Mouse (Mus musculus) forebrain, embryonic 16.5 days (tissue): ENCODE data around the gene Ltbp2. TPM values are rescaled to one million over a fixed set of nuclear protein-coding genes. Genes with fewer than 3 reads are reported as not detected.

Experiments
- ATAC-seq: fragments of 200-750 bp; cut with Nextera tagmentation; 2 replicates; pipeline ENCODE4 v1.8.0; 2017; ENCODE audit warnings: mild to moderate bottlenecking, moderate library complexity
- H3K27ac ChIP-seq: fragments of 300-500 bp; sonication (generic); 2 replicates; pipeline ENCODE4 v1.5.1; 2014; ENCODE audit warnings: low read length, control low read depth
- H3K27me3 ChIP-seq: fragments of 300-500 bp; sonication (generic); replicated peaks from 2 replicates; pipeline ENCODE4 v1.6.1; 2014; ENCODE audit warnings: low read length; ENCODE audit not compliant: control insufficient read depth, insufficient read depth
- H3K36me3 ChIP-seq: fragments of 300-500 bp; sonication (generic); 2 replicates; pipeline ENCODE4 v1.6.1; 2014; ENCODE audit not compliant: control insufficient read depth, insufficient read depth
- H3K4me1 ChIP-seq: fragments of 300-500 bp; sonication (generic); replicated peaks from 2 replicates; pipeline ENCODE4 v1.6.1; 2014; ENCODE audit warnings: low read length; ENCODE audit not compliant: control insufficient read depth, insufficient read depth
- H3K4me2 ChIP-seq: fragments of 300-500 bp; sonication (generic); 2 replicates; pipeline ENCODE4 v1.6.1; 2014; ENCODE audit warnings: mild to moderate bottlenecking, low read length, control low read depth
- H3K4me3 ChIP-seq: fragments of 300-500 bp; sonication (generic); replicated peaks from 2 replicates; pipeline ENCODE4 v1.5.1; 2014; ENCODE audit warnings: mild to moderate bottlenecking, low read length, control low read depth
- H3K9ac ChIP-seq: fragments of 300-500 bp; sonication (generic); replicated peaks from 2 replicates; pipeline ENCODE4 v1.6.1; 2014; ENCODE audit warnings: low read depth, low read length, control low read depth
- H3K9me3 ChIP-seq: fragments of 300-500 bp; sonication (generic); 2 replicates; pipeline ENCODE4 v1.6.1; 2016; ENCODE audit warnings: low read length; ENCODE audit not compliant: control insufficient read depth
- WGBS: fragments of 180-500 bp; shearing (Covaris S2); extraction: QIAGEN DNeasy Blood & Tissue Kit; methylation state at CpG from one replicate; pipeline ENCODE4 v1.1.7; 2014; 5-methylcytosine and 5-hydroxymethylcytosine counted together
- polyA plus RNA-seq: library from polyadenylated mRNA; unstranded; fragments of >200 nt; fragmentation: Nextera tagmentation; extraction: Ambion mirVana; gene quantifications from 2 replicates; pipeline ENCODE4 v1.2.1, GENCODE M21; 2015

Gene Ltbp2
- polyA plus RNA-seq = 0.30 and 0.37 TPM in 2 replicates

DNA sequence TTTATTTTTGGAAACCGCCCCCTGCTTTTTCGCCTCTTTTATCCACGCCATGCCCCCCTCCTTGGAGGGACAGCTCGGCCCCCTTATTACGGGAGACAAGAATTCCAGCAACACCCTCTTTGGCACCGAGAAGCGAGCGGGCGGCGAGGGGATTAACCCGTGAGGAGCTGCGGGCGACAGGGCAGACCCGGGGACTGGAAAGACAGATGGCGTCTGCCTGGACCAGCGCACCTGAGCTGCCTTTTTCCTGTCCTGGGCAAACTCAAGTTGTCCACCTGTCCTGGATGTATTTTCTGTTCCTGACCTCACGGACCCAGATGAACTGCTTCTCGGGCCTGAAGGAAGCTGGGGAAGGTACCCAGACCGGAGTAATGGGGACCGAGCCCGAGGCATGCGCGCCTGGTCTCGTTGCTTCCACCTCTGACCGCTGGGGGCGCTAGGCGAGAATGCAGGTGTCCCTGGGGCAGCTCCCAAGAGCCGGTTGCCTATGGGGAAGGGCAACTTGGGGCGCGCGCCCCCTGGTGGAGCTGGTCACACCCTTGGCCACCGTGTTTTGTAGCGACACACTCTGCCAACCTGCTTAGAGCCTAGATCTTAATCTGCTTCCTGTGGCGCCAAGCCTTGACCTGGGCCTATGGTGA lies at the start of gene Ltbp2:
Ltbp2 (minus strand) TSS at position 52 of the 641 bp plus-strand sequence.
- H3K4me3 ChIP-seq = peak within 1 kb of the TSS; percentile 33
- peaks cover 12% of the 10 kb centered on the region for H3K4me1 ChIP-seq
- no peaks in the 10 kb centered on the region for H3K36me3 ChIP-seq
- H3K9me3 ChIP-seq = no peaks in the 10 kb centered on the region
- 2% methylated on average over 34 of the region's 34 CpGs for WGBS
- peaks cover 50% of the 10 kb centered on the region for H3K27me3 ChIP-seq
- H3K4me2 ChIP-seq = peak within 1 kb of the TSS; percentile 46
- no peak within 1 kb of the TSS for H3K27ac ChIP-seq
- no peak for ATAC-seq
- H3K9ac ChIP-seq = no peak within 1 kb of the TSS

DNA sequence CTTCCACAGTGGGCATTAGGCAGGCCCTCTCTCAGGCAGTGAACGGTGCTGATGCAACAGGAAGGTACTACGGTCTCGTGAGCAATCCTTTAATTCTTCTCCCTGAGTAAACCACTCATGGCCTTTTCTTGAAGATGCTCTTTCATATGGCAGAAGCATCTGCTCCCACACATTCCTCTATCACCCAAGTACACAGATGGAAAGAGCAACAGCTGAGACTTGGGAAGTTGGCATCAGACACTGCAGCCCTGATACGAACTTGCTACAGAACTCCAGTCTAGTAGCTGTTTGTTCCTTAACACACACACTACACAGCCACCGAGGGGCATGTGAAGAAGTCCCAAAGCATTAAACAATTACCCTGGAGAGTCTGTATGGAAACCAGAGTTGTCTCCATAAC lies 48.0 kb upstream of the Ltbp2 start:
- ATAC-seq = no peak
- Histone ChIP-seq H3K4me2 (no peak overlapping the region), H3K27me3 (no peaks in the 10 kb centered on the region), H3K9ac (no peak overlapping the region), H3K36me3 (peaks cover 30% of the 10 kb centered on the region), H3K9me3 (no peaks in the 10 kb centered on the region), H3K4me3 (no peak overlapping the region), H3K4me1 (no peaks in the 10 kb centered on the region), H3K27ac (no peak overlapping the region)
- WGBS = 82% methylated on average over 5 of the region's 5 CpGs

DNA sequence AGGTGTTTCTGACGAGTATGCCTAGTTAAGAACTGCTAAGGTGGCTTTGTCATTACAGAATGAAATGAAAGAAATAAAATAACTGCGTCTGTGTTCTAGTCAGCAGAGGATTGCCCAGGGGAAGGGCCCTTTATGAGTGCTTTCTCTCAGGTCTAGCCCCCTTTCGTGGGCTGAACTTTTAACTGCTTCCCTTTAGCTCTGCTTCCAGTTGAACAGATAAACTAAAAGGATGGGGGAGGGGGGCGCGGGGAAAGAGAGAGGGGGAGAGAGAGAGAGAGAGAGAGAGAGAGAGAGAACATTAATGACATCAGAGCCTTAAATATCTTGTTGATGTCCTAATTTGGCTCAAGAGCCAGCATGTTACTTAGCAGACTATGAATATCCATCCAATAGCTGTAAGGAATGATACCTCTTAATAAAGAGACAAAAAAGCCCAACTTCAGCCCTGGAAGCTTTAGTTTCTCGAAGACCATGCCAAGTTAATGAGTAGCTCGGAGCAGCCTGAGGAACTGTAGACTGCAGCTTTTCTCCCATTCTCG lies 45.6 kb upstream of the Ltbp2 start:
- no peak overlapping the region for H3K4me2 ChIP-seq
- no peak overlapping the region for H3K4me3 ChIP-seq
- no peaks in the 10 kb centered on the region for H3K9me3 ChIP-seq
- H3K36me3 ChIP-seq = peaks cover 32% of the 10 kb centered on the region
- ATAC-seq = no peak
- no peaks in the 10 kb centered on the region for H3K27me3 ChIP-seq
- H3K4me1 ChIP-seq = no peaks in the 10 kb centered on the region
- 18% methylated on average over 8 of the region's 8 CpGs for WGBS
- H3K27ac ChIP-seq = no peak overlapping the region
- no peak overlapping the region for H3K9ac ChIP-seq

DNA sequence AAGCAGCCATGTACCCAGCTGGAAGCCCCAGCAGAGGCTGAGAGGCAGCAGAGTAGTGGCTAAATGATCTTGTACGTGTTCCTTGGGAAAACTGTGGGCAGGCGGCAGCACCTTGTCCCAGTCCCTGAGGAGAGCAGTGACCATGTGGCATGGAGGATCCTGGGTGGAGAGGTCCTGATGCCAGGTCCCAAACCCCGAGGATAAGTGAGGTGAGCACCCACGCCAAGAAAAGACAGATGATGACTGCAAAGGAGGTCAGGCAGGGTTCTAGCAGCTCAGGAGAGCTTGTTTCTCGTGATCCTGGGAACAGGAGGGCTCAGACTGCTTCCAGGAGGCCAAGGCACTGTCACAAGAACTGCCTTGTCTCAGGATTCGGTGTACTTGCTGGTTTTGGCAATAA lies 42.5 kb upstream of the Ltbp2 start:
- no peak overlapping the region for H3K4me3 ChIP-seq
- peaks cover 26% of the 10 kb centered on the region for H3K36me3 ChIP-seq
- no peak overlapping the region for H3K4me2 ChIP-seq
- H3K27ac ChIP-seq = no peak overlapping the region
- H3K9ac ChIP-seq = no peak overlapping the region
- no peaks in the 10 kb centered on the region for H3K27me3 ChIP-seq
- no peak for ATAC-seq
- 93% methylated on average over 6 of the region's 6 CpGs for WGBS
- no peaks in the 10 kb centered on the region for H3K9me3 ChIP-seq
- H3K4me1 ChIP-seq = no peaks in the 10 kb centered on the region

DNA sequence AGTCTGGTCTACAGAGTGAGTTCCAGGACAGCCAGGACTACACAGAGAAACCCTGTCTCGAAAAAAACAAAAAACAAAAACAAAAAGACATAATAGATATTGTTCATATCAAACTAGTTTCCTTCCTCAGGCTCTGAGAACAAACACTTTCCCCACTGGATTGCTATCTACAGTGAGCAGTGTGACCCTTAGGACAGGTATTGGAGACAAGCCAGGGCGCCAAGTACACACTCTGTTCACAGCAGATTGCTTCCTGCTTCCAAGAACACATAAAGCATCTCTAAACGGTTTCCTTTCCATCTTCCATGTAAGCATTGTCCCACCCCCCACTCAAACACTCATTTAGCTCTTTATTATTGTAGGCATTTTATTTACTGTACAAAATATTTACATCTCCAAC lies 41.5 kb upstream of the Ltbp2 start:
- H3K36me3 ChIP-seq = peaks cover 21% of the 10 kb centered on the region; the same call in 1 of the 2 replicates
- H3K4me2 ChIP-seq = no peak overlapping the region
- H3K27me3 ChIP-seq = no peaks in the 10 kb centered on the region
- 0 out of 2 replicates have a peak, but pooled peaks cover 3% of the 10 kb centered on the region for H3K4me1 ChIP-seq
- no peak for ATAC-seq
- H3K9me3 ChIP-seq = no peaks in the 10 kb centered on the region
- H3K27ac ChIP-seq = no peak overlapping the region
- no peak overlapping the region for H3K9ac ChIP-seq
- H3K4me3 ChIP-seq = no peak overlapping the region
- 65% methylated on average over 3 of the region's 3 CpGs for WGBS

DNA sequence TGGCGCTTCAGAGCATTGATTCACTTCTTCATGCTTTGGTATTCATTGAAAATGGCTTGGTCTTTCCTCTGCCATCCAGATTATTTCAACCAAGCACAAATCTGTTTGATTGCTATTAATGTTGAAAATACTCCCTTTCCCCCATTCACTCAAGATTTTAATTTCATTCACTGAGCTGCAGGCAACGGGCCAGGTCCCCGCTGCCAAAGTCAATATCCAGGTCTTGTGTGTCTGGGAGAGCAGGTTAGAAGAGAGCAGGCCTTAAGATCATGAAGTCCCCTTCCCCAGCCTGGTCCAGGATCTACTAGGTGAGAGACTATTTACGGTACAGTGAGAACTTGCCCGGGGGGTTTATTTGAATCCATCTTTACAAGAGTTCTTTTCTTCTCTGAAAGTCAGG lies 38.6 kb upstream of the Ltbp2 start:
- WGBS = 85% methylated on average over 5 of the region's 5 CpGs
- no peak for ATAC-seq

DNA sequence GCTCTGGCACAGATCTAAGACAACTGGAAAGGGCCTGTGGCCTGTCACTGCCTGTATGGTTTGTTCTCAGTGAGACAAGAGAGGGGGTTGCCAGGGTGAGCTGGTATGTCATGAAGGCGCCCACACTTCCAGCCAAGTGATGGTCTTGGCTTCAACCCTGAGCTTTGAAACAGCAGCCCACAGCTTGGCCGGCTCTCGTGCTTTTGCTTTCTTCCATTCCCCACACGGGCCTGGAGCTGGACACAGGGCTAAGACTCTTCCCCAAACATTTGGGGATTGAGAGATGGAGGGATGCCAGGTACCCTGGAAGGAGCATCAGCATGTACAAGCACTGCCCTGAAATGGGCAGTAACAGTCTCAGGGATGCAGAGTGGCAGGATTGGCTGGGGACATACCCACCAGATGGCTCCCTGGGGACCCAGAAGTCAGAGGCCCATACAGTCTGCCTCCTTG lies 36.3 kb upstream of the Ltbp2 start:
- no peaks in the 10 kb centered on the region for H3K9me3 ChIP-seq
- H3K27ac ChIP-seq = no peak overlapping the region
- H3K27me3 ChIP-seq = no peaks in the 10 kb centered on the region
- H3K9ac ChIP-seq = no peak overlapping the region
- H3K36me3 ChIP-seq = no peaks in the 10 kb centered on the region
- no peak overlapping the region for H3K4me3 ChIP-seq
- no peak for ATAC-seq
- WGBS = 61% methylated on average over 4 of the region's 4 CpGs
- peaks cover 6% of the 10 kb centered on the region; the same call in 1 of the 2 replicates for H3K4me1 ChIP-seq
- no peak overlapping the region for H3K4me2 ChIP-seq

More for the DNA sequence above, 38.6 kb upstream of the Ltbp2 start:
- Histone ChIP-seq H3K9me3 (no peaks in the 10 kb centered on the region), H3K27me3 (no peaks in the 10 kb centered on the region), H3K4me2 (no peak overlapping the region), H3K27ac (no peak overlapping the region), H3K36me3 (peaks cover 8% of the 10 kb centered on the region; the same call in 1 of the 2 replicates), H3K4me1 (0 out of 2 replicates have a peak, but pooled peaks cover 6% of the 10 kb centered on the region), H3K4me3 (no peak overlapping the region), H3K9ac (no peak overlapping the region)

DNA sequence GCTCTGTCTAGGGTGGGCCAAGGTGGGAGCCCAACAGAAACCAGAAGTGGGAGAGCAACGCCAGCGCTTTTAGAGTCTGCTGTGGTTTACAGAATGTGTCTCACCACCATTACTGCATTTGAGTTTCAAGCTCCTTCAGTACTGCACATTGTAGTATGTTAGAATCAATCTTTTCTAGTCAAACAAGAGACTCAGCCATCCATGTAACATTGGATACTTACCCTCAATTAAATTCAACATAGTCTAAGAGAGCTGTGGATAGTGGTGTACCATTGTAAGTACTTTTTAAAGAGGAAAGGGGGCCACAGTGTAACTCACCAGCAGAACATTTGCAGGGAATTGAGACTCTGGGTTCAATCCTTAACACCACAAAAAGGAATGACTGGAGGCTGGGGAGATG lies 35.3 kb upstream of the Ltbp2 start:
- Histone ChIP-seq H3K27me3 (no peaks in the 10 kb centered on the region), H3K9me3 (no peaks in the 10 kb centered on the region), H3K4me1 (peaks cover 11% of the 10 kb centered on the region; the same call in 1 of the 2 replicates), H3K9ac (no peak overlapping the region), H3K4me3 (no peak overlapping the region), H3K27ac (no peak overlapping the region), H3K36me3 (no peaks in the 10 kb centered on the region), H3K4me2 (no peak overlapping the region)
- 6% methylated on average over 2 of the region's 2 CpGs for WGBS
- peak; percentile 23; the same call in 1 of the 2 replicates for ATAC-seq

DNA sequence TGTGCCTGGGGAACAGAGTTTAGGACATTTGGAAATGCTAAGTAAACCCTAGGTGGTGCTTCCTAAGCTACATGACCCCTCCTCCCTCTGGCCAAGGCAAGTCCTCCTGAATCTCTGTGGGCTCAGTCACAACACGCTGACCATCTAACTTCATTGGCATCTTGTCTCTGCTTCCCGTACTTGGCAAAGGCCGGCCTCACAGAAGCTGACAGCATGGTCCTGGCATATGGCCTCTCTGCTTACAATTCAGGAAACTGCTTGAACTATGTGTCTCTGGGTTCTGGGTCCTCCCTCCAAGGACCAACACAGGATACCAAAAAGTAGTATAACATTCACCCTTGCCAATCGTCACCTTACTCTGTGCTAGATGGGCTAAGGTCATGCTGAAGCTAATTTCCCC lies 33.7 kb upstream of the Ltbp2 start:
- H3K27me3 ChIP-seq = no peaks in the 10 kb centered on the region

More for the DNA sequence above, 33.7 kb upstream of the Ltbp2 start:
- Histone ChIP-seq H3K9ac (no peak overlapping the region), H3K4me2 (no peak overlapping the region), H3K36me3 (no peaks in the 10 kb centered on the region), H3K27ac (no peak overlapping the region), H3K4me1 (peaks cover 11% of the 10 kb centered on the region; the same call in 1 of the 2 replicates), H3K9me3 (no peaks in the 10 kb centered on the region), H3K4me3 (no peak overlapping the region)
- 92% methylated on average over 4 of the region's 4 CpGs for WGBS
- ATAC-seq = no peak
